Mouse (Mus musculus): ENCODE results near the gene Vav3. TPM values are rescaled to one million over a fixed set of nuclear protein-coding genes. Genes with fewer than 3 reads are reported as not detected.

Gene Vav3
- polyA plus RNA-seq, 1 experiment from 2014 or later = 19.9 TPM

DNA sequence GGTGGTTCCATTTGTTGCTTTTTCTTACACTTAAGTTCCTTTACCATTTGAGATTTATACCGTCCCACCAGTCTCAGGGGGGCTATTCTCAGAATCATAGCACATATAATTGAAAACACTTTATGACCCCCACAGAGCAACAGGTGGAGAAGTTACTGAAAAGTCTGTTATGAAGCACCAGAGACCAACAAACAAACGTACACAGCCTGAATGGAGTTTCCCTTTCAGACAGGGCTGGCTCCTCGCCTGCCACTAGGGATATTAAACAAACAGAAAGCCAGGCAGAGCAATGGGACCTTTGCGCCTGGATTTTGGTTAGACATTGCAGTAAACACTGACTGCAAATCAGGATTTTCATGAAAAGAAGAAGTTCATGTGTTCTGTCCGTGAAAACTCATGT, 341.4 kb downstream of the Vav3 start:
- Histone ChIP-seq H3K27ac (replicated peaks) (no peak overlapping the region), H3K36me3 (no peaks in the 10 kb centered on the region), H3K4me3 (no peak overlapping the region), H3K4me2 (no peak overlapping the region), H3K4me1 (replicated peaks) (no peaks in the 10 kb centered on the region), H3K27me3 (no peaks in the 10 kb centered on the region), H3K9me3 (no peaks in the 10 kb centered on the region), H3K9ac (no peak overlapping the region)
- 87% methylated on average over 5 of the region's 5 CpGs for WGBS
- ATAC-seq (ENCODE audit: low read depth) = no peak

DNA sequence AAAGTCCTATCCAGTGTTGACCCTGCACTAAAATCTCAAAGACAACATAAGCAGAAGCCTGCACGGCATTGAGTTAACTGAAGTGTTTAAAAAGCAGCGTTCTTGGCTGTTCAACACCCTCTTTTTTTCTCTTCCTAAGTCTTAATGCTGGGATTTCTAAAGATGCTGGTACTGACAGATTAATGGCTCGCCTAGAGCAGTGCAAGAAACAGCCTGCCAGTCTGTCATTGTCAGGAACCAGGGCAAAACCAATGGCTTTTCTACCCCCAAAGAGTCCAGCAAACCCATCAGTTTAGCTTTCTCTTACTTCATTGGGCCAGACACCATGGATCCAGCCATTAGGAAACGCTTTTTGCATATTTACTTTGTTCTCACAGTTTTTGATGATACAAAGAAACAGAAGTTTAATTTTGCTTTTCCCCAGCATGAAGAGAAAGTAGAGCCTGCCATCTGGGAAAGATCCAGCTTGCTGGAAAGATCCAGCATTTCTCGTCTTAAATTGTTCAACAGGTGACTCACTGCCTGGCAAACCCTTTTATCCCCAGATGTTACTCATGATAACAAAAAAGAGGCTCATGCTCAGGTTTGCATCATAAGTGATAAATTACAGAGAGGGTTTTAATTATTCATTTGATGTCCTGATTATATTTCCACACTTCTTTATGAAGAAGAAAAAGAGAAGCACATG, 343.3 kb downstream of the Vav3 start:
- Histone ChIP-seq H3K9ac (no peak overlapping the region), H3K27me3 (no peaks in the 10 kb centered on the region), H3K9me3 (no peaks in the 10 kb centered on the region), H3K27ac (replicated peaks) (no peak overlapping the region), H3K4me3 (no peak overlapping the region), H3K4me1 (replicated peaks) (no peaks in the 10 kb centered on the region), H3K4me2 (no peak overlapping the region), H3K36me3 (no peaks in the 10 kb centered on the region)
- ATAC-seq (ENCODE audit: low read depth) = no peak
- WGBS = 53% methylated on average over 5 of the region's 5 CpGs

DNA sequence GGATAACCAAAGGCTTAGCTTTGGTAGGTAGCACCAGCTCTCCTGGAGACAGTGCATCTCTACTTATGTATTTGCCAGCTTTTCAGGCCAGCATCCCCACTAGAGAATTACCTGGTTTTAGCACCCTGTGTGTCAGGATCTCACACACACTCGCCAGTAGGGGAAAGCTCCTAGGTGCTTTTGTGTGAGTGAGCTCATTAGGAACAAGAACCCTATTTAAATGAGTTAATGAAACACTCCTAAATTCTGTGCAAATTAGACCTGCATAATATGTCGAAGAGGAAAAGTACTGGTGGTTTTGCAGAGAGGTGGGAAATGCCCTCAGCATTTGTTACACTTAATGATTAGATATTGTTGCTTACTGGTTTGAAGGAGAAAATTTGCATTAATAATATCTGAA, 350.1 kb downstream of the Vav3 start:
- H3K4me1 ChIP-seq (replicated peaks) = no peaks in the 10 kb centered on the region
- no peak overlapping the region for H3K9ac ChIP-seq
- H3K4me3 ChIP-seq = no peak overlapping the region
- H3K36me3 ChIP-seq = no peaks in the 10 kb centered on the region
- H3K9me3 ChIP-seq = no peaks in the 10 kb centered on the region
- H3K27ac ChIP-seq (replicated peaks) = no peak overlapping the region
- ATAC-seq (ENCODE audit: low read depth) = no peak
- no peak overlapping the region for H3K4me2 ChIP-seq
- H3K27me3 ChIP-seq = no peaks in the 10 kb centered on the region
- WGBS = 71% methylated on average over 2 of the region's 2 CpGs

DNA sequence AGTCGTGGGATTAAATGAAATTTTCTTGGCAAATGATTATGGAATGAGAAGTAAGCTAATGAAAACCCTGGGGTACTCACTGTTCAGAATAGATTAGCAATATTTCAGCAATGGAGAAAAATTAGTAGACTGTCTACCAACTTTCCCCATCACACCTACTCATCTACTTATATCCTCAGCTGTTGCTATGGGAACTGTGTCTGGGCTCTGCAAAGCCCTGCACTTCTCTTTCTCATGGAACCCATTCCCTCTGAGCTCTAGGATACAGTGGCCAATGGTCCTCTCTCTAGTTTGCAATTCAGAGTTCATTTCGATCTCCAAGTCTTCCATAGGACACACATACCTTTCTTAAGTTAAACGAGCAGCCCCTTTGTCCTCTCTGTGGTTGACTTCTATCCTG, 352.2 kb downstream of the Vav3 start:
- no peaks in the 10 kb centered on the region for H3K9me3 ChIP-seq
- H3K27me3 ChIP-seq = no peaks in the 10 kb centered on the region
- 89% methylated on average over 3 of the region's 3 CpGs for WGBS
- H3K27ac ChIP-seq (replicated peaks) = no peak overlapping the region
- H3K36me3 ChIP-seq = no peaks in the 10 kb centered on the region
- H3K4me1 ChIP-seq (replicated peaks) = no peaks in the 10 kb centered on the region
- H3K4me2 ChIP-seq = no peak overlapping the region
- H3K9ac ChIP-seq = no peak overlapping the region
- no peak for ATAC-seq (ENCODE audit: low read depth)
- H3K4me3 ChIP-seq = no peak overlapping the region

DNA sequence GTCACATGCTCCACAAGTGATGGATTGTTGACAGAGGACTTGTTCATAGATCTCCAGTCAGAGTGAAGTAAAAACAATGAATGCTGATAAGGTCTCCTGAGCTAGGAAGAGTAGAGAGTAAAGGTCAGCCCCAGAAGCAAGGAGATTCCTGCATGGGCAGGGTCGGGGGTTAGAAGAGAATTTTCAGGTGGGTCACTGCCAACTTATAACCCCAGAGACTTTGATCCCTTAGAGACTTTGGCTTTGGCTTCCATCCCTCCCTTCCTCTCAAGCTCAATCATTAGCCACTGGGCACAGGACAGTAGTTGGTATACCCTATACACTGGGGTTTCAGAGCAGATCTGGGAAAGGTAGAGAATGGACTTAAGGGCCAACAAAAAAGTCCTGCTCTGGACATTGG, 360.8 kb downstream of the Vav3 start:
- Histone ChIP-seq H3K36me3 (no peaks in the 10 kb centered on the region), H3K9me3 (no peaks in the 10 kb centered on the region), H3K4me1 (replicated peaks) (no peaks in the 10 kb centered on the region), H3K9ac (no peak overlapping the region), H3K4me3 (no peak overlapping the region), H3K27me3 (no peaks in the 10 kb centered on the region), H3K4me2 (no peak overlapping the region), H3K27ac (replicated peaks) (no peak overlapping the region)
- no peak for ATAC-seq (ENCODE audit: low read depth)
- 84% methylated on average over 1 of the region's 1 CpGs for WGBS

DNA sequence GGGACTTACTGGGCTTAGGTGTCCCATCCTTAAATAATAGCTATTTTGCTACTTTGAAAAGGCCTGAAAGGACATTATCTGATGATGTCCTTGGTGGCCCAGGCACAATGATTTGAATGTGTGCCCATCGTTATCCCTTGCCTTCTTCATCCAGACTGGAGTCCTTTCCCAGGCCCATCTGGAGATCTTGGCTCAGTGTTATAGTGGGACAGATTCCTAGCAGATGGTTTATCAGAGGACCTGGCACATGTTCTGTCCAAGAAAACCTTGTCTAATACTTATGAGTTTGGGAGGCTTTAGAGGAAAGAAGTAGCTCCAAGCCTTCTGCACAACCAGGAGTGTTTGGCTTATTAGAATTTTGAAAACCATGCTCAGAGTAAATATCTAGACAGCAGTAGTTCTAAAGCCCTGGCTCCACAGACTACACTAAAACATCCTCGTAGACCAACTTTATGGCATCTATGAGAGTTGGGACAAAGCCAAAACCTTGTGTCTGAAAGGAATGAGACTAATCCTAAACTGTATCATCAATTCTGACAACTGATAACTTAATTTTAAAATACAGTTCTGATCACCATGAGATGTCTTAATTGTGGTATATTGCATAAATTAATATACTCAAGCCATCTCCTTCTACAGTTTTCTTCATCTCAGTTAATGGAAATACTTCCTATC, 367.5 kb downstream of the Vav3 start:
- no peak overlapping the region for H3K9ac ChIP-seq
- no peak for ATAC-seq (ENCODE audit: low read depth)
- no peak overlapping the region for H3K4me3 ChIP-seq
- H3K4me1 ChIP-seq (replicated peaks) = no peaks in the 10 kb centered on the region
- no peaks in the 10 kb centered on the region for H3K36me3 ChIP-seq
- H3K9me3 ChIP-seq = no peaks in the 10 kb centered on the region
- no peak overlapping the region for H3K4me2 ChIP-seq
- WGBS = 93% methylated on average over 2 of the region's 2 CpGs
- no peak overlapping the region for H3K27ac ChIP-seq (replicated peaks)
- H3K27me3 ChIP-seq = no peaks in the 10 kb centered on the region

DNA sequence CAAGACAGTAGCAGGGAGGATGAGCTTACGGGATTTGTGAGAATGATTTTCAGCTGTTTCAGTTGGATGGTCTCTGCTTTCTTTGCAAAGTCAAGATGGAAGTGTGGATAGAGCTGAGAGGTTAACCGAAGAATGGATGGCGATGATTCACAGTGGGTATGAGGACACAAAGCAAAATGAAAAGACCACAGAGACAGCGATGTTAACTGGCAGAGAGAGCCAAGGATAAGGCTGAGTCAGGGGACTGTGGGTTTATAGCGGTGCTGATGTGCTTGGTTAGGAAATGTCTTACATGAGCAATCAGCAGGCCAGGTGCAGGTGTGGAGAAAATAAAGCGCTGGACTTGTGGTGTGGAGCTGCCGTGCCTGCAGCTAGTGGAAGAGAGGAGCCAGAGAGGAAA, 371.3 kb downstream of the Vav3 start:
- WGBS = 93% methylated on average over 7 of the region's 7 CpGs
- Histone ChIP-seq H3K36me3 (no peaks in the 10 kb centered on the region), H3K4me2 (no peak overlapping the region), H3K9me3 (no peaks in the 10 kb centered on the region), H3K4me1 (replicated peaks) (no peaks in the 10 kb centered on the region), H3K27me3 (no peaks in the 10 kb centered on the region), H3K4me3 (no peak overlapping the region), H3K27ac (replicated peaks) (no peak overlapping the region), H3K9ac (no peak overlapping the region)
- ATAC-seq (ENCODE audit: low read depth) = no peak

DNA sequence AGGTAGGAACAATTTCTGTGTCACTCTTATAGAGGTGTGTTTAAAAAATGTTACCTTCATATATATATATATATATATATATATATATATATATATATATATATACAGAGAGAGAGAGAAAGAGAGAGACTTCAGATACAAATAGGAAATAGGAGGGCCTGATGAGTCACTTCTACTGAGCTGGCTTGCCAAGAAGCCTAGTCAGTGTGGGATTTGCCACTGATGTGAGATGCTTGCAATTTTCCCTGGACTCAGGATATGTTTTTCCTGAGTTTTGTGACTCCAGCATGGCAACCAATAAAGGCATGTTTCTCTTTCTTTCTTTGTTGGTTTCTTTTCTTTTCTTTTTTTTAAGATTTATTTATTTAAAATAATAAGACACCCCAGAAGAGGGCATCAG, 374.0 kb downstream of the Vav3 start:
- H3K4me3 ChIP-seq = no peak overlapping the region
- H3K9me3 ChIP-seq = no peaks in the 10 kb centered on the region
- no peak overlapping the region for H3K27ac ChIP-seq (replicated peaks)
- no peaks in the 10 kb centered on the region for H3K27me3 ChIP-seq
- no peak for ATAC-seq (ENCODE audit: low read depth)
- H3K4me1 ChIP-seq (replicated peaks) = no peaks in the 10 kb centered on the region
- H3K9ac ChIP-seq = no peak overlapping the region
- no peak overlapping the region for H3K4me2 ChIP-seq
- no peaks in the 10 kb centered on the region for H3K36me3 ChIP-seq

DNA sequence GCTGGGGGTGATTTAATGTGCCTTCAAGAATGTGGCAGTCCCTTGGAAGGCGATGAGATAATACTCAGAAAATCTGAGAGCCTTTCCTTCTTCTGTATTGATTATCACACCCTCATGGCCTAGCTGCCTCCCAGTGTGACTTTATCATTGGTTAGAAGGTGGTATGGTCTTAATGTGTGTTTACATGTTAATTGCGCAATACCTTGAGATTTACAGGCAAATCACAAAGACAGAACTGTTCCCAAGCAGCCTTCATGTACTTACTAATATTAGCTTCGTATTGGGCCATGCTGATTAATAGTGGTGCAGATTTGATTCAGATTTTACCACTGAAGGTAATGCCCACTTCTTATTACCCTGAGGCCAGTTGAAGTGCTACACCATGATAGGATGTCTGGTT, 381.3 kb downstream of the Vav3 start:
- no peaks in the 10 kb centered on the region for H3K36me3 ChIP-seq
- ATAC-seq (ENCODE audit: low read depth) = no peak
- no peak overlapping the region for H3K4me2 ChIP-seq
- H3K27me3 ChIP-seq = no peaks in the 10 kb centered on the region
- H3K4me1 ChIP-seq (replicated peaks) = no peaks in the 10 kb centered on the region
- H3K4me3 ChIP-seq = no peak overlapping the region
- no peak overlapping the region for H3K9ac ChIP-seq
- no peaks in the 10 kb centered on the region for H3K9me3 ChIP-seq
- 88% methylated on average over 3 of the region's 3 CpGs for WGBS
- no peak overlapping the region for H3K27ac ChIP-seq (replicated peaks)

DNA sequence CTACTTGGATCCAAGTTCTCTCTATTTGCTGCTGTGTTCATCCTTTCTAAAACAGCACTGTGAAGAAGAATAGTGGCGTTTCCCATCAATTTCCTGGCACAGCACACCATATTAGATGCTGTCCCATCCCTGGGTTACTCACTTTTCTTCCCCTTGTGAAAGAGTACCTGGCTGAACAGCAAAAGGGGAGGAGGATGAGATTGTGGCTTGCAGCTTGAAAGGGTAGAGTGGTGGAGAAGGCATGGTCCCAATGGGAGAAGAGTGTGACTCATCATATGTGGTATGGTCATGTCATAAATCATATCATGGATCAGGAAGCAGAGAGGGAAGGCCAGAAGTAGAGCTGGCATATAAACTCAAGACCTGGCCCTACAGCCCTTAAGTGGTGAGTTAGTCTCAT, 386.3 kb downstream of the Vav3 start:
- peaks cover 8% of the 10 kb centered on the region for H3K4me1 ChIP-seq (replicated peaks)
- WGBS = 82% methylated on average over 1 of the region's 1 CpGs
- H3K9ac ChIP-seq = no peak overlapping the region
- H3K9me3 ChIP-seq = no peaks in the 10 kb centered on the region
- H3K4me3 ChIP-seq = no peak overlapping the region
- H3K36me3 ChIP-seq = no peaks in the 10 kb centered on the region
- ATAC-seq (ENCODE audit: low read depth) = no peak
- no peak overlapping the region for H3K4me2 ChIP-seq
- H3K27ac ChIP-seq (replicated peaks) = no peak overlapping the region
- H3K27me3 ChIP-seq = peaks cover 14% of the 10 kb centered on the region

DNA sequence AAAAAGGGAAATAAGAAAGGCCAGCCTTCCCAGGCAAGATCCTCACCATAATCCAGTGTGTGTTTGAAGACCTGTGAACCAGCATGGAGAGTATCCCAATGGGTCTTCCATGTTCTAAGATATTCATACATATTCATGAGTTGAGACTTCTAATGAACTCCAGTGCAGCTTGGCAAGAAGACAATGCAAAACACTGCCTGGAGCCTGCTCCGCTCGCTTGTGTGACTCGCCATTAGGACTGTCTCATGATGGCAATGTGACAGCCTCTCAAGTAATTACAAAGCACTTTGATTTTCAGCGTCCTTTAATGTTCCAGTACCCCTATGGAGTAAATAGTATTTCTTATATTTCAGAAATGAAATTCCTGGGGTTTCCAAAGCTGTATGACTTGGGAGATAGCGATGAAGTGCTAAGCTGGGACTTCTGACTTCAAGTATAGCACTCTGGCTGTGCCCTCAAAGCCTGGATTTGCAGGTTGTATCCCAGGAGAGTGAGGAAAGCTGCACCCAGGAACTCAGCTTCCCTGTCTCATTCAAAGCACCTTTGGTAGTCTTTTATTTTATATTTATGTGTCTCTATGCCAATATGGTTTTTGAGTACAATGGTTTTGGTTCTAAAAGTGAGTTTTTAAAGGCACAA, 391.3 kb downstream of the Vav3 start:
- Histone ChIP-seq H3K4me1 (replicated peaks) (peaks cover 23% of the 10 kb centered on the region), H3K36me3 (no peaks in the 10 kb centered on the region), H3K27ac (replicated peaks) (no peak overlapping the region; the same call in 1 of the 2 replicates), H3K4me2 (no peak overlapping the region), H3K27me3 (peaks cover 28% of the 10 kb centered on the region), H3K9me3 (no peaks in the 10 kb centered on the region), H3K4me3 (no peak overlapping the region), H3K9ac (no peak overlapping the region)
- WGBS = 34% methylated on average over 5 of the region's 5 CpGs
- peak; percentile 87 for ATAC-seq (ENCODE audit: low read depth)

DNA sequence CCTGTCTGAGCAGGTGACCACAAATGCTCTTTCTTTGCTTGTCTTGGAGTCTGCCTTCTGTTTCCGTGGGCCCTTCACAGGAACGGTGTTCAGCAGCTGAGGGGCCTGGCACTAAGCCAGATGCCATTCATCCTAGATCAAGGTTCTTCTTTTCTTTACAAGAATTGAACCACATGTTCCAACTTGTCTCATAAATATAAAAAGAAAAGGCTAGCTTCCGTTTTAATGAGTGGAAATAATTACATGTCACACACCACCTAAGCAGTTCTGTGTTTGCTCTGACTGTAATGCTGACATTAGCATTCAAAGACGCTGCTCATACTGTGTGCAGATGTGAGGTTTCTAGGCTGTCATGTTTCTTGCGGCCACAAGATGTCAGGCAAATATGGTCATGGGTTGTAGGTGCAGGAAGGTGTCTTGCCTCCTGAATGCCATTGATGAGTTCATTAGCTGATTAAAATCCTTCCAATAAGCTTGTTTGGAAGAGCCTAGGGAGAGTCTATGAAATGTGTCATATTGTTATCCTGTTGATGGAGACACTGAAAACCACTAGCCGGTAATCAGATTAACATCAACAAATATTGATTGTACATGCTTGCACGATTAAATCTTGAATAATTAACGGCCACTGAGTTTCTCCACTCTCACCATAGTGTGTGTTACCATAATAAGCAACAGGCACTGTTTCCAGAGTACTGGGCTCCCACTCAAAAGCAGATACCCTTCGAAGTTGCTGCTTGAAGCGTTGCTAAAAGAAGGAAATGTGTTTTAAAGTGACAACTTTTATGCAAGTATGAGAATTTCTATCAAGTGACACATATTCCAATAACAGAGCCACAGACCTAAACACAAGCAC, 392.1 kb downstream of the Vav3 start:
- H3K36me3 ChIP-seq = no peaks in the 10 kb centered on the region
- H3K9me3 ChIP-seq = no peaks in the 10 kb centered on the region
- peaks cover 23% of the 10 kb centered on the region for H3K4me1 ChIP-seq (replicated peaks)
- no peak overlapping the region for H3K9ac ChIP-seq
- 46% methylated on average over 10 of the region's 10 CpGs for WGBS
- H3K27ac ChIP-seq (replicated peaks) = no peak overlapping the region
- H3K4me2 ChIP-seq = no peak overlapping the region
- peak; percentile 87 for ATAC-seq (ENCODE audit: low read depth)
- H3K27me3 ChIP-seq = peaks cover 28% of the 10 kb centered on the region
- no peak overlapping the region for H3K4me3 ChIP-seq
